Mouse (Mus musculus) kidney, postnatal 0 days (tissue): ENCODE measurements around the gene Add1. TPM values are rescaled to one million over a fixed set of nuclear protein-coding genes. Genes with fewer than 3 reads are reported as not detected.
A peak's percentile ranks its signal among the peaks of the same experiment; 100 is the strongest.

Experiments
- ATAC-seq: fragments of 200-750 bp; cut with Nextera tagmentation; replicated peaks from 2 replicates; pipeline ENCODE4 v1.8.0; 2017; ENCODE audit warnings: low read depth, moderate number of reproducible peaks, moderate TSS enrichment, moderate library complexity; ENCODE audit not compliant: low FRiP score
- DNase-seq: peaks from one replicate; pipeline ENCODE4 v3.0.0-alpha.2; 2016; ENCODE audit warnings: low spot score
- H3K27ac ChIP-seq: fragments of 300-500 bp; sonication (generic); 2 replicates; pipeline ENCODE4 v1.5.1; 2014; ENCODE audit warnings: mild to moderate bottlenecking
- H3K27me3 ChIP-seq: fragments of 300-500 bp; sonication (generic); 2 replicates; pipeline ENCODE4 v1.6.1; 2014; ENCODE audit warnings: low read length, mixed read lengths; ENCODE audit not compliant: insufficient read depth
- H3K36me3 ChIP-seq: fragments of 300-500 bp; sonication (generic); 2 replicates; pipeline ENCODE4 v1.6.1; 2014; ENCODE audit warnings: low read length, mixed read lengths; ENCODE audit not compliant: insufficient read depth
- H3K4me1 ChIP-seq: fragments of 300-500 bp; sonication (generic); replicated peaks from 2 replicates; pipeline ENCODE4 v1.6.1; 2014; ENCODE audit warnings: antibody characterized with exemption, low read length, mixed read lengths; ENCODE audit not compliant: insufficient read depth
- H3K4me2 ChIP-seq: fragments of 300-500 bp; sonication (generic); 2 replicates; pipeline ENCODE4 v1.6.1; 2014; ENCODE audit warnings: mild to moderate bottlenecking, low read length, moderate library complexity, mixed read lengths
- H3K4me3 ChIP-seq: fragments of 300-500 bp; sonication (generic); replicated peaks from 2 replicates; pipeline ENCODE4 v1.5.1; 2014; ENCODE audit warnings: low read depth, low read length
- H3K9ac ChIP-seq: fragments of 300-500 bp; sonication (generic); 2 replicates; pipeline ENCODE4 v1.6.1; 2014; ENCODE audit warnings: low read depth, low read length
- H3K9me3 ChIP-seq: fragments of 300-500 bp; sonication (generic); replicated peaks from 2 replicates; pipeline ENCODE4 v1.6.1; 2016; ENCODE audit warnings: low read length, inconsistent platforms, mixed read lengths
- CTCF ChIP-seq: IDR thresholded peaks from 2 replicates; pipeline ENCODE4 v1.5.1; 2016; ENCODE audit warnings: antibody characterized with exemption, low read depth, mild to moderate bottlenecking, moderate library complexity
- WGBS: fragments of 180-500 bp; shearing (Covaris S2); extraction: QIAGEN DNeasy Blood & Tissue Kit; methylation state at CpG from one replicate; pipeline ENCODE4 v1.1.7; 2014; 5-methylcytosine and 5-hydroxymethylcytosine counted together
- polyA plus RNA-seq: library from polyadenylated mRNA; unstranded; fragments of >200 nt; fragmentation: Nextera tagmentation; extraction: Ambion mirVana; gene quantifications from 2 replicates; pipeline ENCODE4 v1.2.1, GENCODE M21; 2015

The Add1 gene
- polyA plus RNA-seq, 1 experiment from 2014 or later, result 130 TPM

DNA sequence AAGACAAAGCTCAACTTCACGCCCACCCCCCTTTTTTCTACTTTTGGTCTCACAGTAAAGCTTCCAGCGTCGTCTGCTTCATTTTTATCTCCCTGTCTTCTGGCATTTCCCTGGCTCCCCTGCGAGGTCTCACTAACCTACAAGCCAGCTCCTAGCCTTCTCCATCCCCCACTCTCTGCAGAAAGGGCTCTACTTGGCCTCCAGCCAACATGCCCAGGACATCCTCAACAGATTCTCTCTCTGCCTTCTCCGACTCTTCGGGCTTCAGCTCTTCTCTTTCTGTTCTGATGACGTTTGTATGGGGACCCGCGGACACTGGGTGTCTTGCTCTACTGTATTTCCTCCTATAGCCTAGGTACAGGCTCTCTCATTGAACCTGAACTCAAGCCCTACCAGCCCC lies 81.4 kb downstream of the Add1 start:
- Histone ChIP-seq H3K9ac (peak overlapping the region; percentile 4; the same call in 1 of the 2 replicates), H3K4me3 (no peak overlapping the region), H3K4me1 (peaks cover 7% of the 10 kb centered on the region; the same call in 1 of the 2 replicates), H3K36me3 (peaks cover 58% of the 10 kb centered on the region), H3K27ac (no peak overlapping the region), H3K27me3 (no peaks in the 10 kb centered on the region), H3K4me2 (no peak overlapping the region), H3K9me3 (no peaks in the 10 kb centered on the region)
- 84% methylated on average over 9 of the region's 9 CpGs for WGBS
- no peak for TF ChIP-seq CTCF
- no peak for ATAC-seq
- DNase-seq, result no peak

DNA sequence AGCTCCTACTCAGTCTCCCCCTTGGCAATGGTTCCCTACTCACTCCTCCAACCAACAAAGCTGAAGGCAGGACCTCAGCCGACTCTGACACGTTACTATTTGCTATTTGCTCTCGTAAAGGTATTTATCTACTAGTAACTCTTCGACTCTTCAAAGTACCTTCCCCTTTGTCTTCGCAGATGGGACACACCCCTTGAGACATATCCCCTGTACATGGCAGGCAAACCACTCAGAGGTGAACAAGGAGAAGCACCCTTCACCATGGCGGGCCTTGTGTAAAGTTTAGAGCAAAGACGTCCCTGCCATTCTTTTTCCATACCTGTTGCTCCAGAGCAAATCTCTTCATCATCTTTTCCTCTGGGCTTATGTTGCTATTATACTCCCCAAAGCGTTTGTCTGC lies 84.1 kb downstream of the Add1 start:
- Histone ChIP-seq H3K9ac (no peak overlapping the region), H3K27ac (no peak overlapping the region), H3K27me3 (no peaks in the 10 kb centered on the region), H3K9me3 (no peaks in the 10 kb centered on the region), H3K4me2 (no peak overlapping the region), H3K36me3 (peaks cover 35% of the 10 kb centered on the region), H3K4me1 (peaks cover 7% of the 10 kb centered on the region; the same call in 1 of the 2 replicates), H3K4me3 (no peak overlapping the region)
- no peak for TF ChIP-seq CTCF
- WGBS, result 92% methylated on average over 8 of the region's 8 CpGs
- ATAC-seq (no peak), DNase-seq (no peak)

DNA sequence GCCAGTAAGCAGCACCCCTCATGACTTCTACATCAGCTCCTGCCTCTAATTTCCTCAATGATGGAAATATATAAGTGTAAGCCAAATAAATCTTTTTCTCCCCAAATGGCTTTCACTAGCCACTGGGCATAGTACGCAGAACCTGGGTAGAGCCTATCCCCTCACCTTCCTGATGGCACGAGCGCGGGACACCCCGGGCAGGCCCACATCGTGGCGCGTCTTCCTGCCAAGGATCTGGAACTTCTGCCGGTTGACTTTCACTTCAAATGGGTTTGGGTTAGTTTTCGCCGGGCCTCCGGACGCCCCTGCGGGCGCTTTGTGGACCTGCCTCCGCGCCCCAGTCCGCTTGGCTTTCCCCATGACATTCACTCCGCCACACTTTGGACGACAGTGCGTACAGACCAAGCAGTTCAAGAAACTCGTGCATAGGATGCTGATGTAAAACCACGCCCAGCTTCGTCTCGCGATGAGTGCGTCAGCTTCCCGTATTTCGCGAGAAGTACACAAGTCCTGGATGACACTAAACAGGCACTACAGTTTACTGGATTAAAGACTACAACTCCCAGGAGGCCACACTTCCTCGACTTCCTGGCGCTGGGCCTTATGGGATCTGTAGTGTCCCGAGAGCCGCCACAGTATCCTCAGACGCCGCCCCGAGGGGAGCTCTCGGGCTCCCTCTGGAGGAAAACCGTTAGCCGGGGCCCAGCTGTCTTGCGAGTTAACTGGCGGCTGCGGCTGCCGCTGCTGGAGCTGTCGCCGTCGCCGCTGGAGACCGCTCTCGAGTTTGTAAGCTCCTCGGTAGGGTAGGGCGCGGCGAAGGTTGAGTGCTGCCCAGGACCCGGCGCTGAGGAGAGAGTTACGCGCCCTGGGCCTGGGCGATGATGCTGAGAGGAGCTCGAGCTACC lies 86.5 kb downstream of the Add1 start, which contains the start of the genes Nop14 and Grk4:
Gene Nop14, minus strand, starts transcription at position 463 of the 905 bp plus-strand sequence.
Gene Grk4, plus strand, starts transcription at position 694 of the 905 bp plus-strand sequence.
- Histone ChIP-seq H3K9ac (peak within 1 kb of the TSS; percentile 69), H3K4me2 (peak within 1 kb of the TSS; percentile 69), H3K27me3 (no peaks in the 10 kb centered on the region), H3K4me1 (peaks cover 7% of the 10 kb centered on the region; the same call in 1 of the 2 replicates), H3K36me3 (peaks cover 17% of the 10 kb centered on the region), H3K4me3 (peak within 1 kb of the TSS; percentile 69), H3K9me3 (no peaks in the 10 kb centered on the region), H3K27ac (peak within 1 kb of the TSS; percentile 92)
- under 1% methylated on average over 60 of the region's 60 CpGs for WGBS
- TF ChIP-seq CTCF, result peak; percentile 98
- DNase-seq, result peak; percentile 100
- peak; percentile 100 for ATAC-seq

GRCm38 (mm10) chr5:34660591-34661130 lies 87.2 kb downstream of the Add1 start:
- H3K4me1 ChIP-seq, result peaks cover 7% of the 10 kb centered on the region; the same call in 1 of the 2 replicates
- H3K27ac ChIP-seq, result peak overlapping the region; percentile 92
- ATAC-seq (no peak), DNase-seq (peak; percentile 40)
- TF ChIP-seq CTCF, result no peak
- peaks cover 16% of the 10 kb centered on the region; the same call in 1 of the 2 replicates for H3K36me3 ChIP-seq
- H3K27me3 ChIP-seq, result no peaks in the 10 kb centered on the region
- no peaks in the 10 kb centered on the region for H3K9me3 ChIP-seq
- peak overlapping the region; percentile 69 for H3K9ac ChIP-seq
- peak overlapping the region; percentile 69 for H3K4me3 ChIP-seq
- WGBS, result 3% methylated on average over 57 of the region's 57 CpGs
- H3K4me2 ChIP-seq, result peak overlapping the region; percentile 69

GRCm38 (mm10) chr5:34661909-34662308 lies 88.4 kb downstream of the Add1 start:
- H3K4me3 ChIP-seq, result no peak overlapping the region
- no peak overlapping the region for H3K4me2 ChIP-seq
- H3K4me1 ChIP-seq, result peaks cover 7% of the 10 kb centered on the region; the same call in 1 of the 2 replicates
- H3K9me3 ChIP-seq, result no peaks in the 10 kb centered on the region
- DNase-seq (no peak), ATAC-seq (no peak)
- H3K9ac ChIP-seq, result no peak overlapping the region
- 0 out of 2 replicates have a peak, but pooled peaks cover 7% of the 10 kb centered on the region for H3K36me3 ChIP-seq
- no peak overlapping the region for H3K27ac ChIP-seq
- TF ChIP-seq CTCF, result no peak
- no peaks in the 10 kb centered on the region for H3K27me3 ChIP-seq
- WGBS, result 82% methylated on average over 4 of the region's 4 CpGs

GRCm38 (mm10) chr5:34663231-34663630 lies 89.8 kb downstream of the Add1 start:
- peaks cover 7% of the 10 kb centered on the region; the same call in 1 of the 2 replicates for H3K4me1 ChIP-seq
- no peak for TF ChIP-seq CTCF
- 96% methylated on average over 2 of the region's 2 CpGs for WGBS
- no peak overlapping the region for H3K4me2 ChIP-seq
- no peak overlapping the region for H3K9ac ChIP-seq
- H3K36me3 ChIP-seq, result 0 out of 2 replicates have a peak, but pooled peaks cover 5% of the 10 kb centered on the region
- H3K27ac ChIP-seq, result no peak overlapping the region
- H3K27me3 ChIP-seq, result no peaks in the 10 kb centered on the region
- H3K9me3 ChIP-seq, result no peaks in the 10 kb centered on the region
- DNase-seq (no peak), ATAC-seq (no peak)
- no peak overlapping the region for H3K4me3 ChIP-seq
